Mouse (Mus musculus) hindbrain, embryonic 11.5 days (tissue): ENCODE results near the gene Gltpd2. TPM values are rescaled to one million over a fixed set of nuclear protein-coding genes. Genes with fewer than 3 reads are reported as not detected.
"Not testable (repeated sequence)": the region's sequence is repeated elsewhere in the genome, so short reads cannot be mapped to it uniquely, and the experiment has no call there.

Experiments
- ATAC-seq: fragments of 200-750 bp; cut with Nextera tagmentation; 2 replicates; pipeline ENCODE4 v1.8.0; 2017; ENCODE audit warnings: mild to moderate bottlenecking, moderate TSS enrichment, moderate library complexity; ENCODE audit not compliant: low FRiP score
- DNase-seq: peaks from one replicate; pipeline ENCODE4 v3.0.0-alpha.2; 2015; ENCODE audit warnings: low spot score
- H3K27ac ChIP-seq: fragments of 300-500 bp; sonication (generic); 2 replicates; pipeline ENCODE4 v1.5.1; 2014; ENCODE audit warnings: mild to moderate bottlenecking, low read depth, low read length
- H3K27me3 ChIP-seq: fragments of 300-500 bp; sonication (generic); 2 replicates; pipeline ENCODE4 v1.6.1; 2014; ENCODE audit warnings: mild to moderate bottlenecking, low read length, moderate library complexity, mixed read lengths; ENCODE audit not compliant: control insufficient read depth, insufficient read depth
- H3K36me3 ChIP-seq: fragments of 300-500 bp; sonication (generic); 2 replicates; pipeline ENCODE4 v1.6.1; 2014; ENCODE audit warnings: mild to moderate bottlenecking, low read length, moderate library complexity, mixed read lengths; ENCODE audit not compliant: control insufficient read depth, insufficient read depth
- H3K4me1 ChIP-seq: fragments of 300-500 bp; sonication (generic); replicated peaks from 2 replicates; pipeline ENCODE4 v1.6.1; 2014; ENCODE audit warnings: low read length, mixed read lengths; ENCODE audit not compliant: control insufficient read depth, insufficient read depth
- H3K4me2 ChIP-seq: fragments of 300-500 bp; sonication (generic); replicated peaks from 2 replicates; pipeline ENCODE4 v1.6.1; 2014; ENCODE audit warnings: mild to moderate bottlenecking, low read depth, low read length
- H3K4me3 ChIP-seq: fragments of 300-500 bp; sonication (generic); 2 replicates; pipeline ENCODE4 v1.5.1; 2014; ENCODE audit warnings: low read depth, low read length
- H3K9ac ChIP-seq: fragments of 300-500 bp; sonication (generic); 2 replicates; pipeline ENCODE4 v1.6.1; 2014; ENCODE audit warnings: low read depth, low read length
- H3K9me3 ChIP-seq: fragments of 300-500 bp; sonication (generic); 2 replicates; pipeline ENCODE4 v1.6.1; 2016; ENCODE audit warnings: low read length; ENCODE audit not compliant: control insufficient read depth
- WGBS: fragments of 180-500 bp; shearing (Covaris S2); extraction: QIAGEN DNeasy Blood & Tissue Kit; methylation state at CpG from one replicate; pipeline ENCODE4 v1.1.7; 2014; 5-methylcytosine and 5-hydroxymethylcytosine counted together
- polyA plus RNA-seq: library from polyadenylated mRNA; unstranded; fragments of >200 nt; fragmentation: Nextera tagmentation; extraction: Ambion mirVana; gene quantifications from 2 replicates; pipeline ENCODE4 v1.2.1, GENCODE M21; 2014

The Gltpd2 gene
- 0.14 and 0.45 TPM in 2 replicates for polyA plus RNA-seq

GRCm38 (mm10) chr11:70518923-70519322 lies at the start of gene Gltpd2:
Gene Gltpd2 (plus strand): TSS chr11:70519196.
- H3K4me2 ChIP-seq: peak within 1 kb of the TSS; percentile 38
- H3K9me3 ChIP-seq: no peaks in the 10 kb centered on the region
- peak within 1 kb of the TSS; percentile 18; the same call in 1 of the 2 replicates for H3K4me3 ChIP-seq
- H3K4me1 ChIP-seq: no peaks in the 10 kb centered on the region; the same call in 1 of the 2 replicates
- no peak for ATAC-seq
- no peak within 1 kb of the TSS for H3K27ac ChIP-seq
- no peaks in the 10 kb centered on the region for H3K27me3 ChIP-seq
- no peaks in the 10 kb centered on the region for H3K36me3 ChIP-seq
- peak within 1 kb of the TSS; percentile 70 for H3K9ac ChIP-seq
- no peak for DNase-seq
- 74% methylated on average over 10 of the region's 10 CpGs for WGBS

GRCm38 (mm10) chr11:70469764-70470163 lies 49.2 kb upstream of the Gltpd2 start:
- H3K9ac ChIP-seq: no peak overlapping the region
- DNase-seq (no peak), ATAC-seq (no peak)
- H3K4me3 ChIP-seq: no peak overlapping the region
- H3K27me3 ChIP-seq: peaks cover 8% of the 10 kb centered on the region; the same call in 1 of the 2 replicates
- no peaks in the 10 kb centered on the region for H3K4me1 ChIP-seq
- WGBS: 96% methylated on average over 3 of the region's 3 CpGs
- H3K4me2 ChIP-seq: no peak overlapping the region
- H3K9me3 ChIP-seq: no peaks in the 10 kb centered on the region
- H3K36me3 ChIP-seq: no peaks in the 10 kb centered on the region
- H3K27ac ChIP-seq: no peak overlapping the region

- no peak overlapping the region for H3K27ac ChIP-seq
- no peaks in the 10 kb centered on the region for H3K9me3 ChIP-seq
- ATAC-seq (no peak), DNase-seq (no peak)
- H3K27me3 ChIP-seq: no peaks in the 10 kb centered on the region
- H3K4me2 ChIP-seq: no peak overlapping the region
- no peak overlapping the region for H3K4me3 ChIP-seq
- no peaks in the 10 kb centered on the region for H3K36me3 ChIP-seq
- H3K4me1 ChIP-seq: no peaks in the 10 kb centered on the region
- no peak overlapping the region for H3K9ac ChIP-seq
These were observed 46.3 kb upstream of the Gltpd2 start for GRCm38 (mm10) chr11:70472716-70473115.

DNA sequence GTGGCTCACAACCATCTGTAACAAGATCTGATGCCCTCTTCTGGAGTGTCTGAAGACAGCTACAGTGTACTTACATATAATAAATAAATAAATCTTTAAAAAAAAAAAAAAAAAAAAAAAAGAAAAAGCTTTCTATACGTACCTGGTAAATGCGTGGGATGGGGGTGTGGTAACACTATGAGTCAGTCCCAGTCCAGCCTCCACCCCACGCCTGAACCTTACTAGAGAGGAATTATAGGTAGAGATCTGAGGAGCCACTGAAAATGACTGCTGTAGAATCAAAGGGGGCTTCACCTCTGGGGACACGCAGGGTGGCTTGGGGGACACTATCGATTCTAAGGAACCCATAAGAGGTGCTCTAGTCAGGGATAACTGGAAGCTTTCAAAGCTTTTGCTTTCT lies 45.7 kb upstream of the Gltpd2 start:
- H3K36me3 ChIP-seq, ATAC-seq, H3K4me3 ChIP-seq, DNase-seq, H3K4me2 ChIP-seq, H3K4me1 ChIP-seq, H3K9ac ChIP-seq, H3K27me3 ChIP-seq, H3K27ac ChIP-seq, H3K9me3 ChIP-seq: not testable (repeated sequence)
- WGBS: 90% methylated on average over 5 of the region's 5 CpGs

DNA sequence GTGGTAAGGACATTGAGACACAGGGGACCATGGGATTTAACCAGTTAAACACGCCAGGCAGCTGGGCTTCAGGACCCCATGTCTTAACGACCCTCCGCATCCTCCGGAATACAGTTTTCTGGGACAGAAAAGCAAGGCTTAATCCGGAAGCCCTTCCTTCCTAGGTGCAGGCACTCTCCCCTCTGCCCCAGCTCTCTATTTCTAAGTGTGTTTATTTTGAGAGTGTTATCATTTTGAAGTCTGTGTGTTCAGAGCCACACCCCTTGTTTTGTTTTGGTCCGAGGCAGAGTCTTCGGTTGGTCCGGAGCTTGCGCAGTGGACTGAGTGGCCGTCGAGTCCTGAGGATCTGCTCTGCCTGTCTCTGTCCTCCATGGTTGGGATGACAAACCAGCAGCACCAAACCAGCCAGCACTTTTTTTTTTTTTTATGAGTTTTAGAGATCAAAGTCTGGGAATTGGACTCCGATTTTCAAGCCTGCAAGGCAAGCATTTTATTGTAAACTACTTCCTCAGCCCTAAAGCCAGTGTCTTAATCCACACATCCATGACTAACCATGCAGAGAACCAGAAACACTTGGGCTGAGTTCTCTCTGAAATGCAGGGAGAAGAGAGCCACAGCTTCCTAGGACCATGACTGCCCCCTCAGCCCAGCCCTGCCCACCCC lies 44.0 kb upstream of the Gltpd2 start:
- 89% methylated on average over 12 of the region's 12 CpGs for WGBS
- ATAC-seq (no peak), DNase-seq (no peak)
- no peak overlapping the region for H3K27ac ChIP-seq
- no peaks in the 10 kb centered on the region for H3K9me3 ChIP-seq
- no peak overlapping the region for H3K9ac ChIP-seq
- no peaks in the 10 kb centered on the region for H3K27me3 ChIP-seq
- no peak overlapping the region for H3K4me2 ChIP-seq
- no peaks in the 10 kb centered on the region for H3K4me1 ChIP-seq
- no peaks in the 10 kb centered on the region for H3K36me3 ChIP-seq
- H3K4me3 ChIP-seq: no peak overlapping the region

GRCm38 (mm10) chr11:70485498-70485897 lies 33.5 kb upstream of the Gltpd2 start:
- H3K36me3 ChIP-seq: no peaks in the 10 kb centered on the region
- no peak for DNase-seq
- no peaks in the 10 kb centered on the region for H3K27me3 ChIP-seq
- H3K9ac ChIP-seq: no peak overlapping the region
- WGBS: 58% methylated on average over 2 of the region's 2 CpGs
- no peak overlapping the region for H3K27ac ChIP-seq
- no peak for ATAC-seq
- no peak overlapping the region for H3K4me3 ChIP-seq
- H3K9me3 ChIP-seq: no peaks in the 10 kb centered on the region
- no peaks in the 10 kb centered on the region for H3K4me1 ChIP-seq
- no peak overlapping the region for H3K4me2 ChIP-seq

DNA sequence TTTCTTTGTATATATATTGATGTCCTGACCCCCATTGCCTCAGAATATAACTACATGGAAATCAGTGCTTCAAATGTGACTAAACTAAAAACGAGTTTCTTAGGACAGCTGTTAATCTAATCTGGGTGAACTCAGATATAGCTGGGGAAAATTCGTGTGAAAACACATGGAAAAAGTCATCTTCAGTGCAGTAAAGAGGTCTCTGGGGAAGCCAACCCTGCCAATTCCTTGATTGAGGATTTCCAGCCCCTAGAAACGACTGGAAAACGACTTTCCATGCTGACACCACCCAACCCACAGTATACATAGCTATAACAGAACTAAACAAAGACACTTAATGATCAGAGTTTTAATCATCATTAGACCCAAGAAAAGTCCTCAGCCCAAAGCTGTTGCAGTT lies 31.2 kb upstream of the Gltpd2 start:
- Histone ChIP-seq H3K9ac (no peak overlapping the region), H3K27me3 (no peaks in the 10 kb centered on the region), H3K9me3 (no peaks in the 10 kb centered on the region), H3K4me1 (no peaks in the 10 kb centered on the region), H3K36me3 (no peaks in the 10 kb centered on the region), H3K4me3 (no peak overlapping the region), H3K4me2 (no peak overlapping the region), H3K27ac (no peak overlapping the region)
- DNase-seq (no peak), ATAC-seq (no peak)
- WGBS: 48% methylated on average over 4 of the region's 4 CpGs

- no peaks in the 10 kb centered on the region for H3K4me1 ChIP-seq
- H3K27me3 ChIP-seq: no peaks in the 10 kb centered on the region
- no peak overlapping the region for H3K4me3 ChIP-seq
- H3K4me2 ChIP-seq: no peak overlapping the region
- 83% methylated on average over 3 of the region's 3 CpGs for WGBS
- DNase-seq (no peak), ATAC-seq (no peak)
- H3K27ac ChIP-seq: no peak overlapping the region
- no peaks in the 10 kb centered on the region for H3K9me3 ChIP-seq
- no peak overlapping the region for H3K9ac ChIP-seq
- H3K36me3 ChIP-seq: no peaks in the 10 kb centered on the region
These were observed 29.9 kb upstream of the Gltpd2 start for GRCm38 (mm10) chr11:70489138-70489537.

DNA sequence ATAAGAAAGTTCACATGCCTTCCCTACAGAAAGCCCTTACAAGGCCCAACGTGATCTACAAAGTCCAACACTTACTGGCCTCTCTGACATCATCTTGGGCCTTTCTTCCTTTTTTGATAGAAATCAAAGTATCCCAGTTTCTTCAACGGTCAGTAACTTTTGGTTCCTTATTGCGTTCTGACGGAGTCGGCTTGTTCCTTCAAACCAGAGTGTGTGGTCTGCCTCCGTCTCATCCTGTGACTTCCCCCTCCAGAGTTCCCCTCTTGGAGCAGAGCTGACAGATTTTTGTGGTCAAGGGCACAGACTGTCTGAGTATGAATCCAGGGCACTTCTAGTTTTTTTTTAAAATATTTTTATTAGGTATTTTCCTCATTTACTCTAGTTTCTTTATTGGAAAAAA lies 29.3 kb upstream of the Gltpd2 start:
- H3K27me3 ChIP-seq: no peaks in the 10 kb centered on the region
- 89% methylated on average over 6 of the region's 6 CpGs for WGBS
- ATAC-seq (no peak), DNase-seq (no peak)
- H3K9ac ChIP-seq: no peak overlapping the region
- H3K4me1 ChIP-seq: no peaks in the 10 kb centered on the region
- H3K4me3 ChIP-seq: no peak overlapping the region
- no peak overlapping the region for H3K4me2 ChIP-seq
- H3K27ac ChIP-seq: no peak overlapping the region
- H3K36me3 ChIP-seq: no peaks in the 10 kb centered on the region
- H3K9me3 ChIP-seq: no peaks in the 10 kb centered on the region
